Mouse (Mus musculus) CH12.LX (cell line): ENCODE measurements around the gene Anks1b. TPM values are rescaled to one million over a fixed set of nuclear protein-coding genes. Genes with fewer than 3 reads are reported as not detected.

ENCODE experiments used
- DNase-seq: peaks from one replicate; pipeline ENCODE4 v3.0.0-alpha.2; 2013; ENCODE audit errors: extremely low read depth
- H3K27ac ChIP-seq: 2 replicates; pipeline ENCODE4 v1.5.1; 2012; ENCODE audit warnings: low read depth, mild to moderate bottlenecking, control low read depth, moderate library complexity; ENCODE audit not compliant: insufficient read depth
- H3K27me3 ChIP-seq: replicated peaks from 2 replicates; pipeline ENCODE3; 2012; ENCODE audit warnings: inconsistent platforms
- H3K36me3 ChIP-seq, 2 experiments: replicated peaks in 1 of 2; 2 replicates each; pipeline versions ENCODE3 to v1.6.1; 2012; ENCODE audit warnings: inconsistent platforms in 1 of 2, low read length in 1 of 2, mild to moderate bottlenecking in 1 of 2, mixed read lengths in 1 of 2, moderate library complexity in 1 of 2; ENCODE audit not compliant: control insufficient read depth in 1 of 2, insufficient read depth in 1 of 2
- H3K4me1 ChIP-seq, 2 experiments: 2 replicates each; pipeline ENCODE4 v1.6.1; 2012; ENCODE audit warnings: inconsistent platforms in 1 of 2, moderate library complexity in 1 of 2; ENCODE audit not compliant: insufficient read depth in 2 of 2, control insufficient read depth in 1 of 2
- H3K4me2 ChIP-seq: 2 replicates; pipeline ENCODE4 v1.6.1; 2012; ENCODE audit warnings: low read depth, mild to moderate bottlenecking, control low read depth; ENCODE audit not compliant: poor library complexity, insufficient read depth, severe bottlenecking
- H3K4me3 ChIP-seq, 3 experiments: fragments of 150-350 bp in 1 of 3; sonication (generic) in 1 of 3; replicated peaks in 1 of 3; 2 replicates each; pipeline versions ENCODE3 to v1.5.1; 2011 to 2012; ENCODE audit warnings: low read depth in 2 of 3, low read length in 2 of 3, mild to moderate bottlenecking in 2 of 3, moderate library complexity in 2 of 3, control low read depth in 1 of 3, improper control_type of control experiment in 1 of 3, inconsistent platforms in 1 of 3, mixed read lengths in 1 of 3; ENCODE audit not compliant: poor library complexity in 1 of 3
- H3K79me2 ChIP-seq: replicated peaks from 2 replicates; pipeline ENCODE4 v1.6.1; 2012; ENCODE audit warnings: mild to moderate bottlenecking, moderate library complexity; ENCODE audit not compliant: control insufficient read depth, poor library complexity, insufficient read depth, severe bottlenecking; ENCODE audit errors: extremely low read depth
- H3K9ac ChIP-seq: 2 replicates; pipeline ENCODE4 v1.6.1; 2012; ENCODE audit warnings: low read depth, mild to moderate bottlenecking, control low read depth, moderate library complexity; ENCODE audit not compliant: insufficient read depth
- H3K9me3 ChIP-seq: replicated peaks from 2 replicates; pipeline ENCODE3; 2012; ENCODE audit warnings: low read length, inconsistent platforms, mixed read lengths
- BHLHE40 ChIP-seq: IDR thresholded peaks from 2 replicates; pipeline ENCODE4 v1.6.1; 2011; ENCODE audit warnings: mild to moderate bottlenecking, low read depth, low read length, improper control_type of control experiment
- CHD1 ChIP-seq: IDR thresholded peaks from 2 replicates; pipeline ENCODE4 v1.6.1; 2012; ENCODE audit warnings: low read depth, low read length, improper control_type of control experiment, inconsistent platforms
- E2F4 ChIP-seq: IDR thresholded peaks from 2 replicates; pipeline ENCODE4 v1.6.1; 2011; ENCODE audit warnings: low read depth, low read length, improper control_type of control experiment; ENCODE audit not compliant: insufficient replicate concordance
- ETS1 ChIP-seq: conservative IDR thresholded peaks from 2 replicates; pipeline ENCODE4 v1.6.1; 2012; ENCODE audit warnings: low read depth, mild to moderate bottlenecking, inconsistent platforms, low read length, improper control_type of control experiment, moderate library complexity
- HCFC1 ChIP-seq: IDR thresholded peaks from 2 replicates; pipeline ENCODE4 v1.6.1; 2012; ENCODE audit warnings: low read depth, mild to moderate bottlenecking, inconsistent platforms, low read length, improper control_type of control experiment
- IRF4 ChIP-seq: IDR thresholded peaks from 2 replicates; pipeline ENCODE4 v1.6.1; 2014; ENCODE audit warnings: low read depth, mild to moderate bottlenecking, inconsistent platforms, low read length, improper control_type of control experiment
- JUND ChIP-seq: conservative IDR thresholded peaks from 2 replicates; pipeline ENCODE4 v1.6.1; 2011; ENCODE audit warnings: low read depth, low read length, improper control_type of control experiment
- KAT2A ChIP-seq: IDR thresholded peaks from 2 replicates; pipeline ENCODE4 v1.6.1; 2012; ENCODE audit warnings: low read length, improper control_type of control experiment, inconsistent platforms; ENCODE audit not compliant: insufficient replicate concordance
- MAFK ChIP-seq: IDR thresholded peaks from 2 replicates; pipeline ENCODE4 v1.6.1; 2011; ENCODE audit warnings: low read length, improper control_type of control experiment; ENCODE audit not compliant: insufficient replicate concordance
- MAX ChIP-seq: IDR thresholded peaks from 2 replicates; pipeline ENCODE4 v1.6.1; 2011; ENCODE audit warnings: low read length, improper control_type of control experiment
- MAZ ChIP-seq: IDR thresholded peaks from 2 replicates; pipeline ENCODE4 v1.6.1; 2012; ENCODE audit warnings: low read depth, mild to moderate bottlenecking, inconsistent platforms, low read length, improper control_type of control experiment, moderate library complexity
- MEF2A ChIP-seq: IDR thresholded peaks from 2 replicates; pipeline ENCODE4 v1.6.1; 2014; ENCODE audit warnings: low read depth, mild to moderate bottlenecking, inconsistent platforms, low read length, improper control_type of control experiment, borderline replicate concordance
- MYC ChIP-seq: IDR thresholded peaks from 2 replicates; pipeline ENCODE4 v1.6.1; 2011; ENCODE audit warnings: low read depth, mild to moderate bottlenecking, improper control_type of control experiment, low read length
- NELFE ChIP-seq: IDR thresholded peaks from 2 replicates; pipeline ENCODE4 v1.6.1; 2011; ENCODE audit warnings: low read depth, low read length, improper control_type of control experiment
- PAX5 ChIP-seq: IDR thresholded peaks from 2 replicates; pipeline ENCODE4 v1.6.1; 2012; ENCODE audit warnings: low read length, inconsistent platforms, mixed read lengths
- POLR2A ChIP-seq: IDR thresholded peaks from 2 replicates; pipeline ENCODE4 v1.6.1; 2011; ENCODE audit warnings: low read depth, mild to moderate bottlenecking, improper control_type of control experiment, low read length
- POLR2AphosphoS2 ChIP-seq: IDR thresholded peaks from 2 replicates; pipeline ENCODE4 v1.6.1; 2011; ENCODE audit warnings: low read depth, low read length, improper control_type of control experiment
- RAD21 ChIP-seq: IDR thresholded peaks from 2 replicates; pipeline ENCODE4 v1.6.1; 2011; ENCODE audit warnings: low read depth, mild to moderate bottlenecking, low read length, improper control_type of control experiment, moderate library complexity
- SIN3A ChIP-seq: IDR thresholded peaks from 2 replicates; pipeline ENCODE4 v1.6.1; 2012; ENCODE audit warnings: low read length, improper control_type of control experiment, inconsistent platforms
- SMC3 ChIP-seq: IDR thresholded peaks from 2 replicates; pipeline ENCODE4 v1.6.1; 2011; ENCODE audit warnings: low read depth, low read length, improper control_type of control experiment
- TBP ChIP-seq: conservative IDR thresholded peaks from 2 replicates; pipeline ENCODE4 v1.6.1; 2011; ENCODE audit warnings: low read depth, low read length, improper control_type of control experiment
- TCF12 ChIP-seq: IDR thresholded peaks from 2 replicates; pipeline ENCODE4 v1.6.1; 2014; ENCODE audit warnings: low read depth, mild to moderate bottlenecking, inconsistent platforms, low read length, improper control_type of control experiment
- USF1 ChIP-seq: IDR thresholded peaks from 2 replicates; pipeline ENCODE4 v1.6.1; 2014; ENCODE audit warnings: low read depth, mild to moderate bottlenecking, inconsistent platforms, low read length, improper control_type of control experiment
- USF2 ChIP-seq: conservative IDR thresholded peaks from 2 replicates; pipeline ENCODE4 v1.6.1; 2011; ENCODE audit warnings: low read depth, low read length, improper control_type of control experiment
- ZC3H11A ChIP-seq: IDR thresholded peaks from 2 replicates; pipeline ENCODE4 v1.6.1; 2012; ENCODE audit warnings: low read depth, mild to moderate bottlenecking, inconsistent platforms, low read length, improper control_type of control experiment
- ZMIZ1 ChIP-seq: IDR thresholded peaks from 2 replicates; pipeline ENCODE4 v1.6.1; 2012; ENCODE audit warnings: low read depth, mild to moderate bottlenecking, inconsistent platforms, low read length, improper control_type of control experiment
- ZNF384 ChIP-seq: IDR thresholded peaks from 2 replicates; pipeline ENCODE4 v1.6.1; 2012; ENCODE audit warnings: low read depth, low read length, improper control_type of control experiment, inconsistent platforms
- dilution Hi-C: fragments of 300-500 bp; cut with MboI; formaldehyde crosslinking; loops from 2 replicates; pipeline ENCODE4 v1.14.3; 2020; ENCODE audit warnings: low sequenced_read_pairs; ENCODE audit not compliant: extremely low pct_unique_long_range_greater_than_20kb, extremely low pct_ligation_motif_present
- in situ Hi-C: fragments of 300-500 bp; cut with MboI; formaldehyde crosslinking; loops from 3 replicates; pipeline ENCODE4 v1.14.3; 2019; ENCODE audit warnings: low sequenced_read_pairs, low pct_ligation_motif_present, low pct_unique_long_range_greater_than_20kb, mixed read lengths
- polyA plus RNA-seq: library from polyadenylated mRNA; unstranded; fragments of >175 nt; gene quantifications from 2 replicates; pipeline ENCODE4 v1.2.1, GENCODE M21; 2012; ENCODE audit warnings: low read depth; ENCODE audit not compliant: insufficient read length
- total RNA-seq, 2 experiments: library from RNA; depleted of rRNA; stranded (reverse); fragments of 300-350 nt in 1 of 2; fragments of >200 nt in 1 of 2; gene quantifications; 2 replicates each; pipeline ENCODE4 v1.2.3; 2012 to 2014

Anks1b gene
- total and polyA plus RNA-seq, 3 experiments = 0.17 TPM; not detected in 2

DNA sequence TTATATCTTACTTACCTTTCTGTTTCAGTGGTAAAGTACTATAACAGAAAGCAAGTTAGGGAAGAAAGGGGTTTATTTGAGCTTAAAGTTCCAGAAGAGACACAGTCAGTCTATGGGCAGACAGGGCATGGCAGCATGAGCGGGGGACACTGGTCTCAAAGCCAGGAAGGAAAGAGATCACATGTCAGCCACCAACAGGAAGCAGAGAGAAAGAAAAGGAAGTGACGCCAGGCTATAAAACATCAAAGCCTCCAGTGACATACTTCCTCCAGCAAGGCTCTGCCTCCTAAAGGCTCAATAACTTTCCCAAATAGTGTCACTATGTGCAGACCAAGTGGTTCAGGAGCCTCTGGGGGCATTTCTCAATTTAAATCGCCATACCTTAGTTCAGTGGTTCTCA is 4.5 kb upstream of the Anks1b start:
- no peak overlapping the region for H3K4me3 ChIP-seq
- H3K4me2 ChIP-seq = no peak overlapping the region
- no peaks in the 10 kb centered on the region for H3K36me3 ChIP-seq
- TF ChIP-seq MYC = no peak
- TF ChIP-seq RAD21 = no peak
- no peak for TF ChIP-seq MEF2A
- TF ChIP-seq NELFE = no peak
- TF ChIP-seq HCFC1 = no peak
- no peak for TF ChIP-seq ZNF384
- TF ChIP-seq IRF4 = no peak
- no peak for TF ChIP-seq USF2
- no peak for TF ChIP-seq ETS1
- TF ChIP-seq PAX5 = no peak
- no peak for TF ChIP-seq KAT2A
- TF ChIP-seq E2F4 = no peak
- TF ChIP-seq TCF12 = no peak
- no peaks in the 10 kb centered on the region for H3K79me2 ChIP-seq
- dilution Hi-C loops (no loop called here), in situ Hi-C loops (no loop called here)
- no peak overlapping the region for H3K27ac ChIP-seq
- DNase-seq = no peak
- no peak overlapping the region for H3K9ac ChIP-seq
- H3K9me3 ChIP-seq = peaks cover 2% of the 10 kb centered on the region
- H3K27me3 ChIP-seq = no peaks in the 10 kb centered on the region
- H3K4me1 ChIP-seq = peaks cover 0 to 4% of the 10 kb centered on the region in 2 experiments; a peak in 2 of 4 replicates

DNA sequence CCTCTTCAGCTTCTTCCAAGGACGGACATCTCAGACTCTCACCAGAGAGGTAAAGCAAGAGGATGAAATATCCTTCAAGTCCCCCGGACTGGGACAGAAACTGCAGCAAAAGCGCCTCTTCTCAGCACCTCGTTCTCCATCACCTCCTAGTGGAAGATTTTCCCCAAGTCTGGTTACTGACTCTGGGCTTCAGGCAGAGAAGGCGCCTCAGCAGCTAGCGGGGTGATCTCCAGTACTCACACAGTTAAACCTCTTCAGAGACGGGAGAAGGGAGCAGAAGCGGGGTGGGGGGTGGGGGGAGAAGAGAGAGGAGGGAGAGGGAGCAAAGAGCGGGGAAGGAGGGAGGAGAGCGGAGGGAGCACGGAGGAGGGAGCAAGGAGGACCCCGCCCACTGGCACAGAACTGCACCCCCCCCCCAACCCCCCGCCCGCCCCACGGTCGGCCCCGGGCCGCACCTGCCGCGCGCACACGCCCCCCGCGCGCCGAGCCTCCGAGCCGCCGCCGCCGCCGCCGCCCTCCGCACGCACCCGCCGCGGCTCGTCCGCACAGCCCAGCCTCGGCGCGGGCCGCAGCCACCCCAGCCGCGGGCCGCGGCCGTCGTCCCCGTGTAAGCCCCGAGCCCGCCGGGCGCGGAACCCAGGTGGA is 686 bp upstream of the Anks1b start:
- Histone ChIP-seq H3K36me3 (no peaks in the 10 kb centered on the region), H3K27ac (no peak overlapping the region), H3K4me3 (no peak overlapping the region), H3K4me1 (peaks cover 0 to 4% of the 10 kb centered on the region in 2 experiments; a peak in 2 of 4 replicates), H3K9me3 (peaks cover 2% of the 10 kb centered on the region), H3K4me2 (no peak overlapping the region), H3K27me3 (no peaks in the 10 kb centered on the region), H3K9ac (no peak overlapping the region), H3K79me2 (no peaks in the 10 kb centered on the region)
- in situ Hi-C loops (no loop called here), dilution Hi-C loops (no loop called here)
- DNase-seq = no peak
- TF ChIP-seq POLR2A = no peak
- TF ChIP-seq ZC3H11A = no peak
- no peak for TF ChIP-seq POLR2AphosphoS2
- TF ChIP-seq USF1 = no peak
- no peak for TF ChIP-seq MAZ
- no peak for TF ChIP-seq CHD1
- no peak for TF ChIP-seq TBP
- no peak for TF ChIP-seq SIN3A
- TF ChIP-seq SMC3 = no peak
- TF ChIP-seq BHLHE40 = no peak
- no peak for TF ChIP-seq MAX
- no peak for TF ChIP-seq HCFC1
- TF ChIP-seq JUND = no peak
- TF ChIP-seq KAT2A = no peak
- TF ChIP-seq ZMIZ1 = no peak
- TF ChIP-seq MAFK = no peak
- TF ChIP-seq IRF4 = no peak
- TF ChIP-seq E2F4 = no peak
